Mouse (Mus musculus) olfactory bulb, adult 2 months (tissue): ENCODE measurements around the gene Sfpq.
"Not testable (repeated sequence)": the region's sequence is repeated elsewhere in the genome, so short reads cannot be mapped to it uniquely, and the experiment has no call there.

Experiments used
- CTCF ChIP-seq: fragments of 200-500 bp; IDR thresholded peaks from 2 replicates; pipeline ENCODE4 v1.5.1; 2012; ENCODE audit warnings: low read depth, mild to moderate bottlenecking, low read length, moderate library complexity; ENCODE audit not compliant: insufficient read depth
- POLR2A ChIP-seq: fragments of 200-500 bp; IDR thresholded peaks from 2 replicates; pipeline ENCODE4 v1.6.1; 2012; ENCODE audit warnings: mild to moderate bottlenecking, low read depth, low read length, moderate library complexity; ENCODE audit not compliant: insufficient read depth

DNA sequence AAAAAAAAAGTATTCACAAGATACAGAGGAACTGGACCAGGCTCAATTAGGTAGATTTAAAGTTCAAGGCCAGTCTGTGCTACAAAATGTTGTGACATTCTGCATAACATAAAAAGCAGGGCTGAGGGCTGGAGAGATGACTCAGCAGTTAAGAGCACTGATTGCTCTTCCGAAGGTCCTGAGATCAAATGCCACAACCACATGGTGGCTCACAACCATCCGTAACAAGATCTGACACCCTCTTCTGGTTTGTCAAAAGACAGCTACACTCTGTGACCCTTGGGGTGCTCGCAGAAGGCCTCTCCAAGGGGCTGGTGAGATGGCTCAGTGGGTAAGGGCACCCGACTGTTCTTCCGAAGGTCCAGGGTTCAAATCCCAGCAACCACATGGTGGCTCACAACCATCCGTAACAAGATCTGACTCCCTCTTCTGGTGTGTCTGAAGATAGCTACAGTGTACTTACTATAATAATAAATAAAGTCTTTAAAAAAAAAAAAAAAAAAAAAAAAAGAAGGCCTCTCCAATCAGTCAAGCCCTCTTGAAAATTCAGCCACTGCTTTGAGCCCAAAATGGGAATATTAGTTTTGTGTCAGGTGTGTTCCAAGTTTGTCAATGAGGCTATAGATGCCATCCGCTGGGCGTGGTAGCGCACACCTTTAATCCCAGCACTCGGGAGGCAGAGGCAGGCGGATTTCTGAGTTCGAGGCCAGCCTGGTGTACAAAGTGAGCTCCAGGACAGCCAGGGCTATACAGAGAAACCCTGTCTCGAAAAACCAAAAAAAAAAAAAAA lies 37.2 kb upstream of the Sfpq start:
- TF ChIP-seq CTCF, POLR2A: not testable (repeated sequence)
